Mouse (Mus musculus) myocyte (in vitro differentiated cells): Measurements from ENCODE around the gene Cntn2.

Experiments
- POLR2A ChIP-seq: IDR thresholded peaks from one replicate; pipeline ENCODE4 v1.6.1; 2011; ENCODE audit warnings: low read depth, mild to moderate bottlenecking, control low read depth, moderate library complexity; ENCODE audit not compliant: insufficient read length
- REST ChIP-seq: IDR thresholded peaks from one replicate; pipeline ENCODE4 v1.6.1; 2011; ENCODE audit warnings: mild to moderate bottlenecking, control low read depth, moderate library complexity; ENCODE audit not compliant: insufficient read depth, insufficient read length

DNA sequence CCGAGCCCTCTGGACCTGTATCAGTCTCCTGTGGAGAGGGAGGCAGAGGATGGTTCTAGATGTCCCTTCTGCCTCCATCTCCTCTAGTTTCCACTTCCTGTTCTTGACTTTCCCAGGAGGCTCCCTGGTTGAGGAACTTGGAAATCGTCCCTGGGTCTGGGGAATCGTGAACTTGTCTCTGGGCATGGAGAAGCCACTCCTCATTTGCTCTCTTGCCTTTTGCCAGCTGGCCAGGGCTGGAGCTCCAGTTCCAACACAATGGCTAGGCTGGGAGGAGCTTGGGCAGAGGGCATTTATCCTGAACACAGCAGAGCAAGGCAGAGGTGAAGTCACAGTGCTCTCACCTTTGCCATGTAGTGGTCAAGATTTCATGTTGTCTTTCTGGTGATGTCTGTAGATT is 6.6 kb downstream of the Cntn2 start:
- TF ChIP-seq POLR2A (no peak), REST (no peak)
